Mouse (Mus musculus) thymus, adult 2 months (tissue): ENCODE measurements around the gene Cfap157. TPM values are rescaled to one million over a fixed set of nuclear protein-coding genes. Genes with fewer than 3 reads are reported as not detected.

Experiments
- DNase-seq: peaks from one replicate; pipeline ENCODE4 v3.0.0; 2021
- H3K27ac ChIP-seq: fragments of 200-500 bp; 2 replicates; pipeline ENCODE4 v1.5.1; 2012; ENCODE audit warnings: low read length, control low read depth; ENCODE audit not compliant: control insufficient read depth, insufficient read depth
- H3K27me3 ChIP-seq: fragments of 200-500 bp; 2 replicates; pipeline ENCODE4 v1.6.1; 2012; ENCODE audit warnings: mild to moderate bottlenecking, low read length, moderate library complexity, mixed read lengths; ENCODE audit not compliant: control insufficient read depth, insufficient read depth
- H3K36me3 ChIP-seq: fragments of 200-500 bp; 2 replicates; pipeline ENCODE4 v1.6.1; 2012; ENCODE audit warnings: mild to moderate bottlenecking, low read length, moderate library complexity; ENCODE audit not compliant: control insufficient read depth, insufficient read depth
- H3K4me1 ChIP-seq: fragments of 200-500 bp; replicated peaks from 2 replicates; pipeline ENCODE4 v1.6.1; 2012; ENCODE audit warnings: low read length; ENCODE audit not compliant: control insufficient read depth, insufficient read depth
- H3K4me3 ChIP-seq: fragments of 200-500 bp; 2 replicates; pipeline ENCODE4 v1.5.1; 2012; ENCODE audit warnings: mild to moderate bottlenecking, low read length, control low read depth, moderate library complexity; ENCODE audit not compliant: control insufficient read depth, insufficient read depth
- CTCF ChIP-seq: fragments of 200-500 bp; IDR thresholded peaks from 2 replicates; pipeline ENCODE4 v1.5.1; 2012; ENCODE audit warnings: mild to moderate bottlenecking, control low read depth, low read length, moderate library complexity, borderline replicate concordance; ENCODE audit not compliant: control insufficient read depth, poor library complexity, insufficient read depth; ENCODE audit errors: extremely low read depth
- POLR2A ChIP-seq: fragments of 200-500 bp; IDR thresholded peaks from 2 replicates; pipeline ENCODE4 v1.6.1; 2012; ENCODE audit warnings: mild to moderate bottlenecking, low read length, control low read depth, moderate library complexity; ENCODE audit not compliant: control insufficient read depth, poor library complexity, insufficient read depth; ENCODE audit errors: extremely low read depth
- WGBS: fragments of 180-500 bp; shearing (Covaris S2); methylation state at CpG from one replicate; pipeline ENCODE4 v1.1.7; 2018; 5-methylcytosine and 5-hydroxymethylcytosine counted together
- polyA plus RNA-seq: library from polyadenylated mRNA; depleted of rRNA; stranded (reverse); fragments of >200 nt; gene quantifications from 2 replicates; pipeline ENCODE4 v1.2.3, GENCODE M21; 2012

Cfap157 gene
- polyA plus RNA-seq, 1 experiment: 0.27 TPM

DNA sequence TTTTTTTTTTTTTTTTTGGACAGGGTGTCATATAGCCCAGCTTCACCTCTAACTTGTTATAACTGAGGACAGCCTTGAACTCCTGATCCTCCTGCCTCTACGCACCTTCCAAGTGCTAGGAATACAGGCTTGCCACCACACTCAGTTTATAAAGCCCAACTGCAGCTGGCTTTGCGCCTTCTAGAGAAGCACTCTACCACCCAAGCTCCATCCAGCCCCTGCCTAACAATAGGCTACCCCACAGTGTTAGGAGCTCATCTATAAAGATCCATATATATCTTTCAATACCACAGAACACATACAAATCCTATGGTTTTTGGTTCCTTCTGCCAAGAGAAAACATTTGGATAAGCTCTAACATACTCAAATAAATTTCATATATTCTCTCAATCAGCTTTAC lies 32.3 kb upstream of the Cfap157 start:
- WGBS: 99% methylated on average over 2 of the region's 2 CpGs
- TF ChIP-seq POLR2A: no peak
- TF ChIP-seq CTCF: no peak

DNA sequence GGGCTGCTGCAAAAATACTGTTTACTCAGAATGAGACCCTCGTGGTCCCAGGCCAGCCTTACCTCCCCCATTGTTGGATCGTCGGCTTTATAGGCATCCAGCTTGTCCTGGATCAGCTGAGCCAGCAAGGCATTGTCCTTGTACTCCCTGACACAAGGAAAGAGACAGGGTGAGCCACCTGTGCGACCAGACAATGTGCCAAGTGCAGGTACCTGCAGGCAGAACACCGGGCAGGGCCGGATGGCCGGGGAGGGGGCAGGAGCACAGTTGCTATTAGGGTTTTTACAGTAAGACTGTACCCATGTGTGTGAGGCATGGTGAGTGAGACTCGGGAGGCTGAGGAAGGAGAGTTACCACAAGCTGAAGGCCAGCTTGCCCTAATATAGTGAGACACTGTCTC lies 27.7 kb upstream of the Cfap157 start:
- Histone ChIP-seq H3K4me3 (no peak overlapping the region), H3K4me1 (no peaks in the 10 kb centered on the region), H3K27ac (no peak overlapping the region), H3K27me3 (no peaks in the 10 kb centered on the region), H3K36me3 (no peaks in the 10 kb centered on the region)
- no peak for DNase-seq
- 90% methylated on average over 8 of the region's 8 CpGs for WGBS
- TF ChIP-seq CTCF: no peak

More for the DNA sequence above, 32.3 kb upstream of the Cfap157 start:
- Histone ChIP-seq H3K4me1 (no peaks in the 10 kb centered on the region), H3K27me3 (no peaks in the 10 kb centered on the region), H3K4me3 (no peak overlapping the region), H3K36me3 (no peaks in the 10 kb centered on the region), H3K27ac (no peak overlapping the region)
- DNase-seq: no peak

DNA sequence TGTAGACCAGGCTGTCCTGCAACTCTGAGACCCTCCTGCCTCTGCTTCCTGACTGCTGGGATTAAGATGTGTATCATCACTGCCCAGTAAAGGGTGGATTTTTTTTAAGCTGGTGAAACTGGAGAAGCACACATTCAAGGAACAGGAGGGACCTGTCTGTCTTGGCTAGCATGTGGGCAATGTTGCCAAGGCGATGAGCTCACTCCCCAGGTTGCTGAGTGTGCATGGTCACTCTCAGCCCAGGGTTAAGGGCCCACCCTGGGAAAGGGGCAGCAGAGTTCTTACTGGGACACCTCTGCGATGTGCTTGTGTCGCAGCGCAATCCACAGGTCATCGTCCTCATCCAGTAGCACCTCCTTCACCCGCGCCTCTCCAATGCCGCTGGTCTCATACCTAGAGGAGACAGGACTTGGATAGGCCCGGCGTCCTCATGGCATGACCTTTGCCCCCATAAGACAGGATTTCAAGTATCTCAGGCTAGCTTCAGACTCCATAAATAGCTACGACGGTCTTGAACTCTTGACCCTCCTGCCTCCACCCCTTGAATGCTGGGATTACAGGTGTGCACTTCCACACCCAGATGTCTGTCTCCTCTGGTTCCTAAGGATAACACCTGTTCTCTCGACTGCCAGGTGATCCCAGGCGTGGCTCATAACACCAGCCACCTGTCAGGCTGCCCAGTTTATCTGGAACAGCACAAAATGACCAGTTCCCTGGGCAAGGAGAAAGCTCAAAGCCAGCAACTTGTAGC lies 24.8 kb upstream of the Cfap157 start:
- Histone ChIP-seq H3K36me3 (no peaks in the 10 kb centered on the region), H3K27ac (no peak overlapping the region), H3K27me3 (no peaks in the 10 kb centered on the region), H3K4me3 (no peak overlapping the region), H3K4me1 (no peaks in the 10 kb centered on the region)
- WGBS: 97% methylated on average over 14 of the region's 14 CpGs
- DNase-seq: no peak
- TF ChIP-seq CTCF: no peak
- TF ChIP-seq POLR2A: no peak

DNA sequence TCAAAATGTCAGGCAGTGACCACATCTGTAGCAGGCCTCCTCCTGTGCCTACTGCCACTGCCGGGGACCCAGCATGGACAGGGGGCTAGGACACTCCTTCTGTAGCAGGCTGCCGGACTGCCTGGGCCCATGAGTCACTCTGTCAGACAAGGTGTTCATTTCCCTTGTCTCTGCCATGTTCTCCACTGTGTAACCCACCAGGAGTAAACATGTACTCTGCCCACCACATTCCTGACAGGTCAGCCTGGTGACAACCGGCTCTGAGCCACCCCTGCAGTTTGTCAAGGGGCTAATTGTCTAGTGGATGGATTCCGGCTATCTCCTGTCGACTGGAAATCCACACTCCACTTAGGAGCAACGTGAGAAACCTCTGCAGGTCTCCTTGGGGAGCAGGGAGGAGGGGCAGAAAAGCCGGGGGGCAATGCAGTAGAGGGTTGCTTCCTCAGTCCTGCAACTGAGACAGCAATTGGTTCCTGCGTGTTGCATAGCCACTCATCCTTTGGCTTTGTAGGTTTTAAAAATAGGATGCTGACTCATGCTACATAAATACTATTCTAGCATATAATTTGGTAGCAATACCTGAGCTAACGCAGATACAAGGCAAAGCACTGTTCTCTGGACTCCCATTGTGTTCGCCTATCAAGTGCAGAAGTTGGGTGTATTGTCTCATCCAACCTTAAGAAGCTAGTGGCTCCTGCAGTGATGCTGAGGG lies 14.2 kb upstream of the Cfap157 start:
- Histone ChIP-seq H3K4me1 (no peaks in the 10 kb centered on the region), H3K27me3 (no peaks in the 10 kb centered on the region), H3K27ac (no peak overlapping the region), H3K4me3 (no peak overlapping the region), H3K36me3 (no peaks in the 10 kb centered on the region)
- no peak for DNase-seq
- WGBS: 71% methylated on average over 10 of the region's 10 CpGs
- TF ChIP-seq CTCF (no peak), POLR2A (no peak)

DNA sequence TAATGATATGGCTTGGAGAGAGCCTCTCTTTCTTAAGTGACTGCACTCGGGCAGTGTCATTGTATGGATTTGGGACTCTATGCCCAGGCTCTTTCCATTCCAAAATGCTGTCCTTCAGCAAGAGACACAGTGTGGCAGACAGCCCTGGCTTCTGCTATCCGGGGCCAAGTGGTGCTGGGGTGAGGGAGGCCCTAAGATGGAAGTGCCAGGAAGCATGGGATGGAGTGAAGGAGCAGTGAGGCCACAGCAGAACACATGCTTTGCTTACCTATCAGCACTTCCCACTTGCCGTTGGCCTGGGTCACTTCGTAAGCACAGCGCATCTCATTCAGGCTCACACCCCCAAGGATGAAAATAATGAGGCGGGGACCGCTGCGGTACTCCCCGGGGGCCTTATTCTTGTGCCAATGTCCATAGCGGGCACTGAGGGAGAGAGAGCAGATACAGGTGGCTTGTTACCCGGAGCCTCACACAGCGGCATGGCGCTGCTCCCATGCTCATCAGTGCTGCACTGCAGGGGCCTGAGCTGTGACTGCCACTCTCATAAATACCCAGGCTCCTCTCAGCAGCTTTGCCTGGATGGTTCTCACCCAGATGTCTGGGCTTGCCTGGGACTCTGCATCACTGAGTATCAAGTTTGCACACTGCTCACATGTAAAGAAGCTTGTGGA lies 11.7 kb upstream of the Cfap157 start:
- 97% methylated on average over 13 of the region's 13 CpGs for WGBS
- TF ChIP-seq CTCF (no peak), POLR2A (no peak)
- Histone ChIP-seq H3K27me3 (no peaks in the 10 kb centered on the region), H3K4me3 (no peak overlapping the region), H3K27ac (no peak overlapping the region), H3K4me1 (no peaks in the 10 kb centered on the region), H3K36me3 (no peaks in the 10 kb centered on the region)
- DNase-seq: no peak

DNA sequence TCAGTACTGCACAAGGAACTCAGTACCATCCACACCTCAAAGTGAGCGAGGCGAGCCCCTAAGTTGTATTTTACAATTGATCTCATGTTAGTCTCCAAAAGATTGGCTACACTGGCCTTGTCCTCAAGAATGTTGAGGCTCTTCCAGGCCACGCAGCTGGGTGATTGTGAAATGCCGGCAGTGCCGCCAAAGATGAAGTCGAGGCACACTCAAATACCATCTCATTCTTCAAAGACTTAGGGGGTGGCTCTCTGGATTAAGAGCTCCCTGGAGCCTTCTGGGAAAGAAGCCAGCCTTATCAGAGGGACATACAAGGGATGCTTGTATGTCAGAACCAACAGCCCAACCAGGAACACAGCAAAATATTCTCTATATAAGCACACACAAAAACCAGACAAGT lies 7.1 kb upstream of the Cfap157 start:
- H3K4me3 ChIP-seq: no peak overlapping the region
- no peak for DNase-seq
- H3K4me1 ChIP-seq: peaks cover 3% of the 10 kb centered on the region
- no peak overlapping the region for H3K27ac ChIP-seq
- no peaks in the 10 kb centered on the region for H3K36me3 ChIP-seq
- 90% methylated on average over 6 of the region's 6 CpGs for WGBS
- H3K27me3 ChIP-seq: no peaks in the 10 kb centered on the region
- no peak for TF ChIP-seq POLR2A
- TF ChIP-seq CTCF: no peak
